Mouse (Mus musculus): ENCODE results near the gene Gpr62. TPM values are rescaled to one million over a fixed set of nuclear protein-coding genes. Genes with fewer than 3 reads are reported as not detected.

The Gpr62 gene
- total and polyA plus RNA-seq, 3 experiments = not detected

DNA sequence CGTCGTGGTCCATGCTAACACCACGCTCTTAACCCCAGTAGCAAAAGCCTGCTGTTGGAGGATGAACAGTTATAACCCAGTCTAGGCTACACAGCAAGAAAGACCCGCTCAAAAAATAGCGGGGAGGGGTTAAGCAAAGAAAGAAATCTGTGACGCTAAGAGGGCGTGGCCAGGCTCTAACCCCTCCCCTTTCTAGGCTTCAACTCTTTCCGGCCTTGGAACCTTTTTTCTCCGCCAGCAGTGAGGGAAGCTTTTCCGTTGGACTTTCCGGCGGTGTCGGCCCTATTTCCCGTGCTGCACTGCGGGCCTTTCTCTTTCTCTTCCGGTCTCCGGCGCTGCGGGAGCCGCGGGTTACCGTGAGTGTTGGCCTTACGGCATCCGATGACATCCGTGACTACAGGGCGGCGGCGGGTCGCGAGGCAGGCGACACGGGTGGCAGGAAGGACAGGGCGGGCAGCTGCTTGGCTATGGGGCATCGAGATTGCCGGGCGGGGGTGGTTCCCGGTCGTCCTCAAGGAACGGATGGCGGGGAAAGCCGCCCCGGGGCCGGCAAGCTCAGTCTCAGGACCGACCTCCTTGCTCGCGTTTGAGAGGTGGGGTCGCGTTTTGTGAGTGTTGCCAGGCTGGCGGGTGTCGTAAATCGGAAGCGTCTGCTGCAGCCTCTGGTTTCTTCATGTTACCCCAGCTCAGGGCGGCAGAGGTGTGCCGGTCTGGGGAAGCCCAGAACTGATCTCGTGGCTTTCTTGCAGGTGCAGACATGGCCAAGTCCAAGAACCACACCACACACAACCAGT, 36.3 kb downstream of the Gpr62 start, which contains the start of gene Rpl29:
TSS of gene Rpl29 (plus strand) at position 234 of the 794 bp plus-strand sequence.
- peaks cover 40% of the 10 kb centered on the region for H3K4me1 ChIP-seq (ENCODE audit: insufficient read depth, low read depth, low read length)
- H3K36me3 ChIP-seq (replicated peaks) = peaks cover 44% of the 10 kb centered on the region

GRCm38 (mm10) chr9:106428719-106429220, 37.0 kb downstream of the Gpr62 start:
- peaks cover 38% of the 10 kb centered on the region for H3K36me3 ChIP-seq (replicated peaks)
- 0 out of 2 replicates have a peak, but pooled peaks cover 3% of the 10 kb centered on the region for H3K27me3 ChIP-seq (ENCODE audit: insufficient read depth, low read length)
- H3K4me1 ChIP-seq (ENCODE audit: insufficient read depth, low read depth, low read length) = peaks cover 34% of the 10 kb centered on the region
- no peaks in the 10 kb centered on the region for H3K9me3 ChIP-seq (replicated peaks)
- no peak for DNase-seq (ENCODE audit: low spot score)
- no peak for ATAC-seq (ENCODE audit: extremely low read depth, insufficient number of reproducible peaks, low FRiP score, poor library complexity, severe bottlenecking)
- TF ChIP-seq TAL1 (conservative IDR thresholded peaks at IDR 0.05; ENCODE audit: low read depth, low read length) (no peak), GATA1 (IDR thresholded peaks at IDR 0.05; ENCODE audit: borderline replicate concordance, low read length) (no peak), GATA2 (IDR thresholded peaks at IDR 0.05; ENCODE audit: borderline replicate concordance, low read depth, low read length) (no peak), CTCF (IDR thresholded peaks at IDR 0.05; ENCODE audit: low read depth, low read length) (no peak), POLR2AphosphoS5 (IDR thresholded peaks at IDR 0.05; ENCODE audit: insufficient replicate concordance, low read depth, low read length) (no peak)
- peak overlapping the region; percentile 92 for H3K4me3 ChIP-seq (ENCODE audit: low read depth, low read length)

More for the DNA sequence above, 36.3 kb downstream of the Gpr62 start, which contains the start of gene Rpl29:
- H3K27me3 ChIP-seq (ENCODE audit: insufficient read depth, low read length) = 0 out of 2 replicates have a peak, but pooled peaks cover 3% of the 10 kb centered on the region
- ATAC-seq (ENCODE audit: extremely low read depth, insufficient number of reproducible peaks, low FRiP score, poor library complexity, severe bottlenecking) = peak; percentile 86
- no peak for TF ChIP-seq GATA1 (IDR thresholded peaks at IDR 0.05; ENCODE audit: borderline replicate concordance, low read length)
- TF ChIP-seq POLR2AphosphoS5 (IDR thresholded peaks at IDR 0.05; ENCODE audit: insufficient replicate concordance, low read depth, low read length) = no peak
- TF ChIP-seq TAL1 (conservative IDR thresholded peaks at IDR 0.05; ENCODE audit: low read depth, low read length) = no peak
- no peak for TF ChIP-seq CTCF (IDR thresholded peaks at IDR 0.05; ENCODE audit: low read depth, low read length)
- TF ChIP-seq GATA2 (IDR thresholded peaks at IDR 0.05; ENCODE audit: borderline replicate concordance, low read depth, low read length) = no peak
- no peaks in the 10 kb centered on the region for H3K9me3 ChIP-seq (replicated peaks)
- peak within 1 kb of the TSS; percentile 92 for H3K4me3 ChIP-seq (ENCODE audit: low read depth, low read length)
- DNase-seq (ENCODE audit: low spot score) = no peak

DNA sequence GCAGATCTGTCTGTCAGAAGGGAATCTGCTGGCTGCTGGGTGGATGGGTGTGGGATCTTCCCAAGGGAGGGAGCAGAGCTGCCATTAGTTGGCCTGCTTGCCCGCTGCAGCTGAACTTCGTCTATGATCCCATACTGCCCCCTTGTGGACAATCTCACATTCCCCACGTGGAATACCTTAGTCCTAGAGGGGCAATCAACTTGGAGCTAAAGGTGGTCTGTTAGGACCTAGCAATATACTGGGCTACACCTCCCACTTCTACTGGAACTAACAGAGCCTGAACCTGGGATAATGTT, 43.9 kb downstream of the Gpr62 start:
- no peaks in the 10 kb centered on the region for H3K36me3 ChIP-seq (replicated peaks)
- H3K27me3 ChIP-seq (ENCODE audit: insufficient read depth, low read length) = peaks cover 47% of the 10 kb centered on the region
- no peaks in the 10 kb centered on the region for H3K9me3 ChIP-seq (replicated peaks)
- peaks cover 34% of the 10 kb centered on the region for H3K4me1 ChIP-seq (ENCODE audit: insufficient read depth, low read depth, low read length)
- peak; percentile 59 for DNase-seq (ENCODE audit: low spot score)
- H3K4me3 ChIP-seq (ENCODE audit: low read depth, low read length) = no peak overlapping the region
- peak; percentile 71 for TF ChIP-seq CTCF (IDR thresholded peaks at IDR 0.05; ENCODE audit: low read depth, low read length)
- no peak for TF ChIP-seq GATA1 (IDR thresholded peaks at IDR 0.05; ENCODE audit: borderline replicate concordance, low read length)
- peak; percentile 49 for ATAC-seq (ENCODE audit: extremely low read depth, insufficient number of reproducible peaks, low FRiP score, poor library complexity, severe bottlenecking)

DNA sequence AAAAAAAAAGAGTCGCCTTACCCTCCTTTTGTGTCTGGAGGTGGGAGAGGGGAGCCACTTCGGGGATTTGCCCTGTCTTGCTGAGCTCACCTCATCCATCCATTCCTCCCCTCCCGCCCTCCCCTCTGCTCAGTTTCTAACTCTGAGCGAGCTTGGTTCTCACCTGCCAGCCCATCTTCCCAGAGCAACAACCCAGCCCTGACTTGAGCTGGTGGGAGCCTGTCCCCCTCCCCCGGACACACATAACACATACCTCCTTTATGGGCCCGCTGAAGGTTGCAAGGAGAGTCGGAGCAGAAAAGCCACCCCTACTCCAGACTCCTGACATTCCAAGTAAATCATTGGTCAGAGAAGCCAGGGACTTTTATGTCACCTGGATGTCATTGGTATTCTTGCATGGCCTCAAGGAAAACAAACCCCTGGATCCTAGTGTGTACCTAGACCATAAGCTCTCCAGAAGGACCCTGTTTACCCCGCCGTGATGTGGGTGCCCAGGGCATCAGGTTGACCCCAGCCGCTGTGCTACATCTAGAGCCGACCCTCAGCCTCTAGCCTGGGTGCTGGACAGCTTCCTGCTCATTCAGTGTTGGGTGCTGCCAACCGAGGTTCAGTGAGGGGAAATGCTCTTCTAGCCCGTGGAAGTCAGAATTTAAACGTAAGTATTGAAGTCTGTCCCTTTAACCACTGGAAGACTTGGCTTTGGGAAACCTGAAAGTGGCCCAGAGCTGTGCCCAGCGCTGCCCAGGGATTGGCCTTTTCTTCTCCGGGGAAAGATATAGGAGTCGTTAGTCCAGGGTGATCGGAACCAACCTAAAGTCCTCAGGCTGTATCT, 44.5 kb downstream of the Gpr62 start:
- Histone ChIP-seq H3K4me3 (ENCODE audit: low read depth, low read length) (no peak overlapping the region), H3K4me1 (ENCODE audit: insufficient read depth, low read depth, low read length) (peaks cover 34% of the 10 kb centered on the region), H3K9me3 (replicated peaks) (no peaks in the 10 kb centered on the region), H3K36me3 (replicated peaks) (no peaks in the 10 kb centered on the region), H3K27me3 (ENCODE audit: insufficient read depth, low read length) (peaks cover 47% of the 10 kb centered on the region)
- no peak for ATAC-seq (ENCODE audit: extremely low read depth, insufficient number of reproducible peaks, low FRiP score, poor library complexity, severe bottlenecking)
- TF ChIP-seq POLR2AphosphoS5 (IDR thresholded peaks at IDR 0.05; ENCODE audit: insufficient replicate concordance, low read depth, low read length) (no peak), TAL1 (conservative IDR thresholded peaks at IDR 0.05; ENCODE audit: low read depth, low read length) (no peak), GATA2 (IDR thresholded peaks at IDR 0.05; ENCODE audit: borderline replicate concordance, low read depth, low read length) (no peak), GATA1 (IDR thresholded peaks at IDR 0.05; ENCODE audit: borderline replicate concordance, low read length) (no peak), CTCF (IDR thresholded peaks at IDR 0.05; ENCODE audit: low read depth, low read length) (no peak)
- DNase-seq (ENCODE audit: low spot score) = no peak

- ATAC-seq (ENCODE audit: extremely low read depth, insufficient number of reproducible peaks, low FRiP score, poor library complexity, severe bottlenecking) = no peak
- DNase-seq (ENCODE audit: low spot score) = peak; percentile 28
- Histone ChIP-seq H3K4me3 (ENCODE audit: low read depth, low read length) (no peak overlapping the region), H3K4me1 (ENCODE audit: insufficient read depth, low read depth, low read length) (peaks cover 34% of the 10 kb centered on the region), H3K27me3 (ENCODE audit: insufficient read depth, low read length) (peaks cover 44% of the 10 kb centered on the region), H3K36me3 (replicated peaks) (no peaks in the 10 kb centered on the region), H3K9me3 (replicated peaks) (no peaks in the 10 kb centered on the region)
- TF ChIP-seq POLR2AphosphoS5 (IDR thresholded peaks at IDR 0.05; ENCODE audit: insufficient replicate concordance, low read depth, low read length) (no peak), GATA2 (IDR thresholded peaks at IDR 0.05; ENCODE audit: borderline replicate concordance, low read depth, low read length) (no peak), GATA1 (IDR thresholded peaks at IDR 0.05; ENCODE audit: borderline replicate concordance, low read length) (no peak)
These were observed 45.1 kb downstream of the Gpr62 start for GRCm38 (mm10) chr9:106420608-106421007.

All from G1E (cell line).